Mouse (Mus musculus) small intestine, adult 2 months (tissue): ENCODE results near the gene Unc79. TPM values are rescaled to one million over a fixed set of nuclear protein-coding genes. Genes with fewer than 3 reads are reported as not detected.

Source experiments
- H3K27ac ChIP-seq: fragments of 200-500 bp; 2 replicates; pipeline ENCODE4 v1.5.1; 2012; ENCODE audit warnings: low read depth, low read length, control low read depth, inconsistent platforms; ENCODE audit not compliant: insufficient read depth
- H3K27me3 ChIP-seq: fragments of 200-500 bp; 2 replicates; pipeline ENCODE4 v1.6.1; 2012; ENCODE audit warnings: mild to moderate bottlenecking, moderate library complexity, low read length, inconsistent platforms; ENCODE audit not compliant: control insufficient read depth, insufficient read depth
- H3K36me3 ChIP-seq: fragments of 200-500 bp; 2 replicates; pipeline ENCODE4 v1.6.1; 2012; ENCODE audit warnings: mild to moderate bottlenecking, low read length, control low read depth, inconsistent platforms; ENCODE audit not compliant: control insufficient read depth, insufficient read depth
- H3K4me1 ChIP-seq: fragments of 200-500 bp; 2 replicates; pipeline ENCODE4 v1.6.1; 2012; ENCODE audit warnings: low read length, inconsistent platforms, mixed read lengths; ENCODE audit not compliant: control insufficient read depth, insufficient read depth, insufficient read length
- H3K4me3 ChIP-seq: fragments of 200-500 bp; 2 replicates; pipeline ENCODE4 v1.5.1; 2012; ENCODE audit warnings: low read depth, mild to moderate bottlenecking, control low read depth, inconsistent platforms, low read length, moderate library complexity
- CTCF ChIP-seq: fragments of 200-500 bp; IDR thresholded peaks from 2 replicates; pipeline ENCODE4 v1.5.1; 2012; ENCODE audit warnings: low read depth, mild to moderate bottlenecking, control low read depth, inconsistent platforms, low read length, moderate library complexity, mixed read lengths; ENCODE audit not compliant: insufficient replicate concordance, insufficient read length; ENCODE audit errors: extremely low read depth
- POLR2A ChIP-seq: fragments of 200-500 bp; IDR thresholded peaks from 2 replicates; pipeline ENCODE4 v1.6.1; 2012; ENCODE audit warnings: low read depth, mild to moderate bottlenecking, control low read depth, inconsistent platforms, low read length, moderate library complexity
- whole genome bisulfite sequencing: fragments of 180-500 bp; shearing (Covaris S2); methylation state at CpG from one replicate; pipeline ENCODE4 v1.1.7; 2018; 5-methylcytosine and 5-hydroxymethylcytosine counted together
- polyA plus RNA-seq: library from polyadenylated mRNA; depleted of rRNA; stranded (reverse); fragments of >200 nt; gene quantifications from 2 replicates; pipeline ENCODE4 v1.2.3, GENCODE M21; 2012

Unc79 gene
- polyA plus RNA-seq, 1 experiment = 0.23 TPM

- Histone ChIP-seq H3K27ac (no peak overlapping the region), H3K4me3 (no peak overlapping the region), H3K36me3 (no peaks in the 10 kb centered on the region), H3K27me3 (no peaks in the 10 kb centered on the region), H3K4me1 (no peaks in the 10 kb centered on the region)
- TF ChIP-seq POLR2A (no peak), CTCF (no peak)
- WGBS = 66% methylated on average over 1 of the region's 1 CpGs
Measured at GRCm38 (mm10) chr12:103123861-103124260, 175.2 kb downstream of the Unc79 start.

DNA sequence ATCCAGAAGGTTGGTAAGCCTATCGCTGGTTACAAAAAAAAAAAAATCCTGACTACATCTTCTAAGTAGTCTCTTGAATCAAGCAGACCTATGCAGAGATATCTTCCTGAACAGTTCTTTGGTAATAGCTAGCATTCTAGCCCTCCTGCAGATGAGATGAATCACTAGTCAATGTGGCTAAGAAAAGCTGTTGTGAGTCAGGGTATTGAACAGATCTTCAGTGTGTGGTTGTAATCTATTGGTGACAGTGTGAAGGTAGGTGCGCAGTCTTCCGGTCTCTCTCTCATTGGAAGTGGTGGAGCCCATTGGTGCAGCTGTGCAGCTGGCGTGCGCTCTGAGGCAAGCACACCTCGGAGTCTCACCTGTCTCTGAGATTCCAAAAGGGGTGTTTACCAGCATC lies 180.3 kb downstream of the Unc79 start:
- H3K4me3 ChIP-seq = no peak overlapping the region
- 84% methylated on average over 6 of the region's 6 CpGs for whole genome bisulfite sequencing
- no peak for TF ChIP-seq POLR2A
- no peak for TF ChIP-seq CTCF

DNA sequence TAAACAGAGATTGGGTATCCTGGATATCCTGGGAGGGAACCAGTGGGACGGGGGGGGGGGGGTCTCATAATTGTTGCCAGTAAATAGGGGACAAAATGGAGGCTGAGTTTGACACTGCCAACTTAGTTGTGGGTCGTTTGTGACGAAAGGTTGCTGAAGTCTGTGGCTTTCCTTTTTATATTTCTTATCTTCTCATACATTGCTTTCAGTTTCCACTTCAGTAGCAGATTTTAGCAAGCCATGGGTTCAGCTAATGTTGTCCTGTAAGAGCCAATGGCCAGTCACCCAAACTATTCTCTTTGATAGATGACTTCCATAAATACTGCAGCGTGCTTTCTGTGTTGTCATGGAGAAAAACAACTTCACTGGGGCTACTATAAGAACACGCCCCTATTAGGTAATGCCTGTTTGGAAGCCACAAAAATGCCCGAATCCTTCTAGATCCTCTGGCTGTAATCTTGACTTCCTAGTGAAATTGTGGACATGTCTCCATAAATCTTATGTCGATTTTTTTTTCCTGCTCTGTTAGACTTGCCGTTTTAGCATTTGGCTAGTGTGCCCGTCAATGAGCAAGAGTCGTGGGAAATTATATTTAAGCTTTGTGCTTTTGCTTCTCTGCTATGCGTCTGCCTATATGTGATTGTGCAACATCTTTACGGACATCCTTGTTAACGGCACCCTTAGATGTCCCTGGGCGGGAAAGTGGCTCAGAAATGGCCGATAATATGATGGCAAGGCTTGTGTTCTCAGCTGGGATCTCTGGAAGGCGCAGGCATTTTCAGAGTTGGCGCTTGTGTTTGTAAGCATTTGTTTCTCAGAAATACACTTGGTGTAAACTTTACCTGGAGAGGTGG lies 181.0 kb downstream of the Unc79 start:
- Histone ChIP-seq H3K27ac (no peak overlapping the region), H3K4me3 (no peak overlapping the region), H3K4me1 (0 out of 2 replicates have a peak, but pooled peaks cover 1% of the 10 kb centered on the region), H3K36me3 (no peaks in the 10 kb centered on the region), H3K27me3 (no peaks in the 10 kb centered on the region)
- TF ChIP-seq CTCF (no peak), POLR2A (no peak)
- 52% methylated on average over 17 of the region's 17 CpGs for WGBS

More for the DNA sequence above, 180.3 kb downstream of the Unc79 start:
- H3K36me3 ChIP-seq = no peaks in the 10 kb centered on the region
- no peak overlapping the region; the same call in 1 of the 2 replicates for H3K27ac ChIP-seq
- 0 out of 2 replicates have a peak, but pooled peaks cover 1% of the 10 kb centered on the region for H3K4me1 ChIP-seq
- H3K27me3 ChIP-seq = no peaks in the 10 kb centered on the region

GRCm38 (mm10) chr12:103131419-103131818 lies 182.8 kb downstream of the Unc79 start:
- WGBS = 69% methylated on average over 6 of the region's 6 CpGs
- no peak overlapping the region for H3K27ac ChIP-seq
- H3K4me3 ChIP-seq = no peak overlapping the region
- H3K27me3 ChIP-seq = no peaks in the 10 kb centered on the region
- H3K36me3 ChIP-seq = no peaks in the 10 kb centered on the region
- 0 out of 2 replicates have a peak, but pooled peaks cover 1% of the 10 kb centered on the region for H3K4me1 ChIP-seq
- TF ChIP-seq POLR2A = no peak
- TF ChIP-seq CTCF = no peak

GRCm38 (mm10) chr12:103142550-103143010 lies 193.9 kb downstream of the Unc79 start:
- TF ChIP-seq CTCF = no peak
- TF ChIP-seq POLR2A = no peak
- H3K4me1 ChIP-seq = no peaks in the 10 kb centered on the region
- WGBS = 35% methylated on average over 9 of the region's 9 CpGs
- no peak overlapping the region for H3K4me3 ChIP-seq
- no peaks in the 10 kb centered on the region for H3K36me3 ChIP-seq
- no peaks in the 10 kb centered on the region for H3K27me3 ChIP-seq
- H3K27ac ChIP-seq = no peak overlapping the region

DNA sequence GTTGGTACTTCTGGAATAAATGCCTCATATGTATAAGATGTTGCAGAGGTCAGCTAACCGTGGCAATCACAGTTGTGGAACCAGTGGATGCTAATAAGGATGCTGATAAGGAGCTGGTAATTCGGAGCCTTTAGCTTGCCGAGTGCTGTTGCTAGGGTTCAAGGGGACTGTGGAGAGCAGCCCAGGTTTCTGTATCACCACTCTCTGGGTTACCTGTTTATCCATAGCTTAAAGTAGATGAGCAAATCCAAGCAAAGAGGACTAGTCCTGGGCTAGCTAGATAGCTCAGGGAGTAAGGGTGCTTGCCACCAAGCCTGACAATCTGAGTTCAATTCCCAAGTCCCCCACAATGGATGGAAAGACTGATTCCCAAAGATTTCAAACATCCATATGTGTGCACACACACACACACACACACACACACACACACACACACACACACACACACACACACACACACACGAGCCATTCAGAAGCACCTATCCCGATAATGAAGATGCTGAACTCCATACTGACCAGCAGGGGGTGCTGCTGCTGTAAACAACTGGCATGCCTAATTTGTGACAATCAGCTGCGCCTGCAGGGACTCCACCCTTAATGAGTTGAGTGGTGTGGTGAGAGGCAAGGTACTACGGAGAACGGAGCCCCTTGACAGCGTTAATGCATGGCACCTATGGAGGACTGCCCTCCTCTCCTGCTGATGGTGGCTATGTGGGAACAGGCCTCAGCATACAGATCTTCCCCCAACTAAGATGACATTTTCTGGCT lies 195.3 kb downstream of the Unc79 start:
- no peaks in the 10 kb centered on the region for H3K27me3 ChIP-seq
- 28% methylated on average over 9 of the region's 9 CpGs for WGBS
- no peak for TF ChIP-seq POLR2A
- TF ChIP-seq CTCF = peak; percentile 68; the same call in 1 of the 2 replicates
- H3K4me1 ChIP-seq = no peaks in the 10 kb centered on the region
- H3K27ac ChIP-seq = no peak overlapping the region
- no peak overlapping the region for H3K4me3 ChIP-seq
- no peaks in the 10 kb centered on the region for H3K36me3 ChIP-seq

GRCm38 (mm10) chr12:103150247-103150646 lies 201.6 kb downstream of the Unc79 start:
- Histone ChIP-seq H3K36me3 (no peaks in the 10 kb centered on the region), H3K4me1 (no peaks in the 10 kb centered on the region), H3K27me3 (no peaks in the 10 kb centered on the region), H3K4me3 (no peak overlapping the region), H3K27ac (no peak overlapping the region)
- WGBS = 63% methylated on average over 2 of the region's 2 CpGs
- TF ChIP-seq CTCF = no peak
- TF ChIP-seq POLR2A = no peak
